Mouse (Mus musculus) intestine, embryonic 16.5 days (tissue): ENCODE data around the gene Fsip1. TPM values are rescaled to one million over a fixed set of nuclear protein-coding genes. Genes with fewer than 3 reads are reported as not detected.

Experiments
- ATAC-seq: fragments of 200-750 bp; cut with Nextera tagmentation; 2 replicates; pipeline ENCODE4 v1.8.0; 2017; ENCODE audit warnings: moderate TSS enrichment, moderate library complexity
- H3K27ac ChIP-seq: fragments of 300-500 bp; sonication (generic); 2 replicates; pipeline ENCODE4 v1.5.1; 2014; ENCODE audit warnings: mild to moderate bottlenecking, low read length
- H3K27me3 ChIP-seq: fragments of 300-500 bp; sonication (generic); replicated peaks from 2 replicates; pipeline ENCODE4 v1.6.1; 2014; ENCODE audit warnings: low read length, control low read depth, mixed read lengths; ENCODE audit not compliant: control insufficient read depth, insufficient read depth
- H3K36me3 ChIP-seq: fragments of 300-500 bp; sonication (generic); 2 replicates; pipeline ENCODE4 v1.6.1; 2014; ENCODE audit warnings: low read length, control low read depth; ENCODE audit not compliant: control insufficient read depth, insufficient read depth
- H3K4me1 ChIP-seq: fragments of 300-500 bp; sonication (generic); 2 replicates; pipeline ENCODE4 v1.6.1; 2014; ENCODE audit warnings: low read length, control low read depth, mixed read lengths; ENCODE audit not compliant: control insufficient read depth, insufficient read depth
- H3K4me2 ChIP-seq: fragments of 300-500 bp; sonication (generic); 2 replicates; pipeline ENCODE4 v1.6.1; 2014; ENCODE audit warnings: low read depth, low read length, control low read depth
- H3K4me3 ChIP-seq: fragments of 300-500 bp; sonication (generic); 2 replicates; pipeline ENCODE4 v1.5.1; 2014; ENCODE audit warnings: mild to moderate bottlenecking, low read length
- H3K9ac ChIP-seq: fragments of 300-500 bp; sonication (generic); 2 replicates; pipeline ENCODE4 v1.6.1; 2014; ENCODE audit warnings: low read depth, low read length
- H3K9me3 ChIP-seq: fragments of 300-500 bp; sonication (generic); 2 replicates; pipeline ENCODE4 v1.6.1; 2016; ENCODE audit warnings: low read length, control low read depth; ENCODE audit not compliant: control insufficient read depth
- WGBS: fragments of 180-500 bp; shearing (Covaris S2); extraction: QIAGEN DNeasy Blood & Tissue Kit; methylation state at CpG from one replicate; pipeline ENCODE4 v1.1.7; 2014; 5-methylcytosine and 5-hydroxymethylcytosine counted together
- polyA plus RNA-seq: library from polyadenylated mRNA; unstranded; fragments of >200 nt; fragmentation: Nextera tagmentation; extraction: Ambion mirVana; gene quantifications from 2 replicates; pipeline ENCODE4 v1.2.1, GENCODE M21; 2015

Gene Fsip1
- polyA plus RNA-seq, 1 experiment from 2014 or later, result 0.17 TPM

DNA sequence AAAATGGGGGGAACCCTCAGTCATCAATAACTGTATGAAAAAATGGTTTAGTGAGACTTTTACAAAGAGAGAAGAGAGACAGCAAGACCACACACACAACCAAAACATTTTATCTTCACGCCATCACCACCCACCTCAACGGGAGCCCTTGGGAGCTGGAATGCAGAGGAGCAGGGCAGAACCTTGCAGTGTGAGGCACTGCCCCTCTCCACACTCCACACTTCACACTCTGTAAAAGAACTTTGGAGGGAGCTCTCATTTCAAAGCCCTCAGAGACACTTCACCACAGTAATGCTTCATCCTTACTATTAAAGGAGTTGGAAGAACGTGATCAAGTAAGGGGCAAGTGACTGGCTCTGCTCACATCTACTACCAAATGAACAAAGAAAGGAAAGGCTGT is 26.2 kb downstream of the Fsip1 start:
- no peak overlapping the region for H3K4me3 ChIP-seq
- no peak overlapping the region for H3K9ac ChIP-seq
- no peaks in the 10 kb centered on the region for H3K9me3 ChIP-seq
- no peak for ATAC-seq
- no peaks in the 10 kb centered on the region for H3K27me3 ChIP-seq
- no peaks in the 10 kb centered on the region for H3K4me1 ChIP-seq
- H3K4me2 ChIP-seq, result no peak overlapping the region
- no peaks in the 10 kb centered on the region for H3K36me3 ChIP-seq
- no peak overlapping the region for H3K27ac ChIP-seq
- 61% methylated on average over 3 of the region's 3 CpGs for WGBS

DNA sequence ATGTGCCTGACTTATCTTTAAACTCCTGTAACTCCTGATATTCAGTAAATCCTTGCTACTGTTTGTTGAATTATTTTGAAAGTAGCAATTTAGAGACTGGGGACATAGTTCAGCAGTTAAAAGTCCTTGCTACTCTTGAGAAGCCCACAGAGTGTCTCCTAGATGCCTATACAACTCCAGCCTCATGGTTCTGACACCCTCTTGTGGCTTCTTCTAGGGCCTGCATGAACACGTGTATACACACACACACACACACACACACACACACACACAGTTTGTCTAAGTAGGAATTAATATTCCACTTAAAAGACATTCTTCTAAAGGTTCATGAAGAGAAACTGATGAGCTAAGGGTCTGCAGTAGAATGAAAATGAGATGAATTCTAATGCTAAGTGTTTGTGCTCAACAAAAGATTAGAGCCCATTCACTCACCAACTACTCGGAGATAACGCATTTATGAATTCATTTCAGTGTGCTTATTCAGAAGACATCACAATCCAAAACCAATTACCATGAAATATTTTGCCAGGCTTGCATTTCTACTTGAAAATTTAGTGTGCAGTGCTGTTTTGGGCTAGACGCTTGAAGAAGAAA is 28.2 kb downstream of the Fsip1 start:
- Histone ChIP-seq H3K4me2 (no peak overlapping the region), H3K4me3 (no peak overlapping the region), H3K27ac (no peak overlapping the region), H3K9ac (no peak overlapping the region), H3K27me3 (no peaks in the 10 kb centered on the region), H3K9me3 (no peaks in the 10 kb centered on the region), H3K36me3 (no peaks in the 10 kb centered on the region), H3K4me1 (no peaks in the 10 kb centered on the region)
- 90% methylated on average over 4 of the region's 4 CpGs for WGBS
- ATAC-seq, result no peak

DNA sequence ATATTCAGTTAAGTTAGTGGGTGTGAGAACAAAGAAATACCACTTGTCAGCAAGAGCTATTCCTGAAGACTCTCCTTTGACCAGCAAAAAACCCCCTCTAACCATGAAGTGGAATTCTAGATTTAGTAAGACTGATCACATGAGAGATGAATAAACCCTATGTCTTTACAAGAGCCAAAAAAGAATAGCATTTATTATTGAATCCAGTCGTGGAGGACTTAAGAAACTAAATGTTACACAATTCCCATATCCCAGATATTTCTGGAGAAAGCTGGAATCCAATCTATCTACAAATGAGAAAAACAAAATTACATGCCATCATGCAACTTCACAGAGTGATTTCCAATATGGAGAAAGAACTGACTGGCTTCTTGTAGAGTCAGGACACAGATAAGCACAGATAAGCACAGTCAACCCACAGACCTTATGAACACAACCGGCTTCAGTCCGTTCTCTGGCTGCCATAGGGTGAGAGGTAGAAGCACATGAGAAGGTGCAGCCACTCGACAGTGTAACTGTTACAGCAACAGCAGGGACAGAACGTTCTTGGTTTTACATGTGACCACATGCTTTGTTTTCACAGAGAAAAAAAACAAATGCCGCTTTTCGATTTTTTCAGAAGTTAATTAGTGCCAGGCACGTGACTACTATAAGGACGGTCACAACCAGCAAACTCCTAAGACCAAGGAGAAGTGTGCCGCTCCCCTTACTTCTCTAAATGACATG is 31.3 kb downstream of the Fsip1 start:
- no peaks in the 10 kb centered on the region for H3K36me3 ChIP-seq
- no peaks in the 10 kb centered on the region for H3K9me3 ChIP-seq
- no peak for ATAC-seq
- no peak overlapping the region for H3K4me3 ChIP-seq
- H3K27ac ChIP-seq, result no peak overlapping the region
- WGBS, result 81% methylated on average over 10 of the region's 10 CpGs
- no peak overlapping the region for H3K9ac ChIP-seq
- H3K4me2 ChIP-seq, result no peak overlapping the region
- H3K27me3 ChIP-seq, result no peaks in the 10 kb centered on the region
- H3K4me1 ChIP-seq, result no peaks in the 10 kb centered on the region

DNA sequence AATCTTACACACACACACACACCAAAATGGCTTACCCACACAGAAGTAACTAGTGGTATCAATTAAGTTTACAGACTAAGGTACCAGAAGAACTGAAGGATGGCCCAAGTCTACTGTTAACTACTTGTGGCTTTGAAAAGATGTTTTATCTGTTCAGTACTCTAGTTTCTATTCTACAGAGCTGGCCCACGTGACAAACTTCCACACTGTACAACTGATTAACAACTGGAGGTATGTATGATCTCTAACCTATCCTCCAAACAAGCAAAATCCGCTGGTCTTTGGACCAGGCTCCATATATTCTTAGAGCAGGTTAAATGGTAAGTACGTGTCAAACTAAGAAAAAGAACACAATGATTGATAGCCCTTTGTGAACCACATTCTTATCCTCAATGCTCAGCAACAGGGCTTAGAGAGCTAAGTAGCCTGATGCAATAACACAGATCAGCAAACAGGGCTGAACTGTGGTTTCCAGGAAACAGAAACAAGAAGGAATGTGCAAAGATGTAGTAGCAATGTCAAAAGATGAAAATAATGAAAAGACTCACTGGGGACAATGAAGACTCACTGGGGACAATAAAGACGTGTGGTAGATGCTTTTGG is 38.7 kb downstream of the Fsip1 start:
- H3K36me3 ChIP-seq, result no peaks in the 10 kb centered on the region
- H3K27ac ChIP-seq, result no peak overlapping the region
- H3K4me3 ChIP-seq, result no peak overlapping the region
- no peaks in the 10 kb centered on the region for H3K4me1 ChIP-seq
- ATAC-seq, result no peak
- 38% methylated on average over 4 of the region's 4 CpGs for WGBS
- H3K9me3 ChIP-seq, result no peaks in the 10 kb centered on the region
- no peak overlapping the region for H3K4me2 ChIP-seq
- H3K9ac ChIP-seq, result no peak overlapping the region
- H3K27me3 ChIP-seq, result no peaks in the 10 kb centered on the region

DNA sequence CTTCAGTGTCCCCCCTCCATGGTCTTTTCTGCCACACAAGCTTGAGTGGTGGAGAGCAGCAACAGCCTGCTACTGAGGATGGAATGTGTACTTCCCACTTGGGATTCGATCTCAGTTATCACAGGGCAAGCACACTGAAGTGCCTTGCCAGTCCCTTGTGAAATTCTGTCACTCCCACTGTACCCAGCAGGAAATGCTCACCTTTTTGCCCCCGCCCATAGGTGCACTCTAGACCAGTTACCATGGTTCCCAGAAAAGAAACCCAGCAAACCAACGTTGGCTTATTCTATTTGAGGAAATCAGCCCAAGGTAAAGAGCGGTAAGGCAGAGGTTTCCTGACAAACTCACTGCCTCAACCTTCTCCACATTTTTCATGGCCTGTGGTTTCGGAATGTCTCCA is 47.1 kb downstream of the Fsip1 start:
- no peak overlapping the region for H3K9ac ChIP-seq
- no peak for ATAC-seq
- WGBS, result 74% methylated on average over 5 of the region's 5 CpGs

DNA sequence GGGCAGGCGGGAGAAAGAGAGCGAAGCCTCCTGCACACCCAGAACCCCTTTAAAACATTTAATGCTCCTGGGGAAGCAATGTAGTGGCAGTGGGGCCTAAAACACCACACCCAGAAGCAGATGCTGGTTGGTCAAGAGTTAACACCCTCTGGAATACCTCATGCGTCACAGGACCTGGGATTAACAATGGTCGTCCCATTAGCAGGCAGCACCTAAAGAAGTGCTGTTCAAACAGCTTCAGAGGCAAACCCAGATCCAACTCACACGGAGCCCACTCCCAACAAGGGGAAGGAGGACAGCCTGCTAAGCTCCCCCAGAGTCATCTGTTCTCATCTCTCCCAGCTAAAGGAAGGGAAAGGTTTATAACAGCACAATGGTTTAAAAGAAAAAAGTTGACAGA is 48.1 kb downstream of the Fsip1 start:
- H3K4me3 ChIP-seq, result no peak overlapping the region
- H3K36me3 ChIP-seq, result no peaks in the 10 kb centered on the region
- no peak overlapping the region for H3K9ac ChIP-seq
- 50% methylated on average over 5 of the region's 5 CpGs for WGBS
- H3K9me3 ChIP-seq, result no peaks in the 10 kb centered on the region
- peaks cover 3% of the 10 kb centered on the region; the same call in 1 of the 2 replicates for H3K4me1 ChIP-seq
- no peak for ATAC-seq
- no peaks in the 10 kb centered on the region for H3K27me3 ChIP-seq
- no peak overlapping the region for H3K4me2 ChIP-seq
- no peak overlapping the region for H3K27ac ChIP-seq

More for the DNA sequence above, 47.1 kb downstream of the Fsip1 start:
- Histone ChIP-seq H3K27me3 (no peaks in the 10 kb centered on the region), H3K9me3 (no peaks in the 10 kb centered on the region), H3K36me3 (no peaks in the 10 kb centered on the region), H3K4me1 (no peaks in the 10 kb centered on the region), H3K4me3 (no peak overlapping the region), H3K27ac (no peak overlapping the region), H3K4me2 (no peak overlapping the region)

DNA sequence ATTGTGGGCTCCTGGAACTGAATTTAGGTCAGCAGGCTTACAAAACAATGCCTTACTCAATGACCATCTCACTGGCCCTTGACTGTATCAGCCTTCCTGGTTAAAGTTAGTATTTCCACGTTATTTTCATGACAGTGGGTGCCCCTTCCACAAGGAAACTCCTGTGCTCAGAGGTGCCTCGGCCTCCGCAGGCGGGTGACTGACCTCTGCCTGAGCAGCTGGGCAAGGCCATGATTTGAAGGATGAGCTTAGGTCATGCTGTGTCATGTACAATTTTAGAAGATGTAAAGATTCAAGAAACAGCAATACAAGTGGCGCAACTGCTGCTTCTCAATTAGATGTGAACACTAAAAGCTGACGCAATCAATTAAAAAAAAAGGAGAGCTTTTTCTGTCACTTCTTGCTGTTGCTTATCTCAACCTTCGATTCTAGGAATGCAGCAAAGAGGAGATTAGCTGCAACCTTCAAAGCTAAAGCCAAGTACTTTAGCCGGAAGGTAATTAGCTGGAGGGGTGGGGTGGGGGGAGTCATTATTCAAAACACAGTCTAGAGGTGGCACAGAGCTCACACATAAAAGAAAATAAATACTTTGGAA is 50.7 kb downstream of the Fsip1 start:
- H3K9ac ChIP-seq, result no peak overlapping the region
- H3K4me3 ChIP-seq, result no peak overlapping the region
- no peaks in the 10 kb centered on the region for H3K36me3 ChIP-seq
- no peak overlapping the region for H3K4me2 ChIP-seq
- 43% methylated on average over 8 of the region's 8 CpGs for WGBS
- H3K27me3 ChIP-seq, result no peaks in the 10 kb centered on the region
- ATAC-seq, result peak; percentile 60
- peaks cover 4% of the 10 kb centered on the region; the same call in 1 of the 2 replicates for H3K4me1 ChIP-seq
- no peaks in the 10 kb centered on the region for H3K9me3 ChIP-seq
- H3K27ac ChIP-seq, result no peak overlapping the region

DNA sequence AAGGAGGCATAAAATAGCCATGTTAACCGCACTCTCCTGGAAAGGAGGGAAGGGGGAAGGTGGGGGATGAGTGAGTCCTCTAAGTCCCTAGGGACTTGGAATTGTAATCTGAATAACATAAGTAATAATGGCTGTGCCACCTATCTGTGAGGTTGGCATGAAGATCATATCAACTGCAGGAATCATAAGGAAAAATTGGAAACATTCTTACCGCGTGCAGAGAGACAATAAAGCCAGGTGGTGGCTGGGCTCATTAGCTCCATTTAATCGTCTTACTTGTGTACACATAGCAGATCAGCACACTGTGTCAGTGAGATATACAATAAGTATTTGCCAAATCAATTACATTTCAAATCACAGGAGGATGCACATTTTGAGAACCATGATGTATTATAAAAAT is 52.1 kb downstream of the Fsip1 start:
- Histone ChIP-seq H3K27me3 (no peaks in the 10 kb centered on the region), H3K4me1 (peaks cover 4% of the 10 kb centered on the region; the same call in 1 of the 2 replicates), H3K4me3 (no peak overlapping the region), H3K9me3 (no peaks in the 10 kb centered on the region), H3K4me2 (no peak overlapping the region), H3K36me3 (no peaks in the 10 kb centered on the region), H3K27ac (no peak overlapping the region), H3K9ac (no peak overlapping the region)
- 67% methylated on average over 4 of the region's 4 CpGs for WGBS
- ATAC-seq, result no peak

DNA sequence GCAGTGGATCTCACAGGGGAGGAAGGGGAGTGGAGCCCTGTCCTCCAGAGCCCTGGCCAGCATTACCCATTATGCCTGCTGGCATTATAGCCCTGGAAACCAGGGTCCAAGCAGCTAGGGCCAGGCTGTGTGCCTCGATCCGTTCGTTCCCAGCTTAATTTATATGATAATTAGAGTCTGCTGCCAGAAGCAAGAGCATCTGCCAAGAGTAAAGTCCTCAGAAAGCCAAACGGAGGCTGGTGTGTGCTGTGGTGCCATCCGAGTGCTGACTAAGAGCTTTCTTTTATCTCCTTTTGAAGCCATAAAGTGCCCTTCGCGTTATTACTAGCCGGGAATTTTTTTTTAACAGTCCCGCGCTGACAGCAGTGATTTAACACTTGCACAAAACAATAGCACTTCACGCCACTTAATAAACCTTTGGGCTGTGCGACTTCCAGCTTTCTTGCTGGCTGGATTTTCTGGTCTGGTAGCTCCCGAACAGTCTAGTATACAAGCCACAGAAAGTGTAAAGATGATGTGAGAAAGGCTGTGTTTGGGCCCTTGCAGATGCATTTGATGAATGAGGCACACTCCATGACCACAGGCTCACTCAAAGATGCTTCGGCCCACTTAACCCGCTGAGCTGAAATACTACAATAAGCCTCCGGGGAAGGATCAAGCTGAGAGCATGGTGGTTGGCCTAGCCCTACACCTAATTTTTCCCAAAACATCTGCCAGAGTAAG is 52.9 kb downstream of the Fsip1 start:
- Histone ChIP-seq H3K4me2 (peak overlapping the region; percentile 23; the same call in 1 of the 2 replicates), H3K27me3 (no peaks in the 10 kb centered on the region), H3K27ac (no peak overlapping the region), H3K9ac (no peak overlapping the region), H3K4me3 (no peak overlapping the region), H3K36me3 (no peaks in the 10 kb centered on the region), H3K4me1 (peaks cover 4% of the 10 kb centered on the region; the same call in 1 of the 2 replicates), H3K9me3 (no peaks in the 10 kb centered on the region)
- peak; percentile 41; the same call in 1 of the 2 replicates for ATAC-seq
- WGBS, result 16% methylated on average over 16 of the region's 16 CpGs
